In genomic region chr9:44977813-44978212, GRCm38 (mm10) we compare ENCODE assay signal across 30 mouse cellular contexts. TPM values are rescaled to one million over a fixed set of nuclear protein-coding genes. Genes with fewer than 3 reads are reported as not detected.
"Had no signal": no experiment of that assay in that cellular context is flagged by ENCODE, and none has a peak within 500 bp of the region (broad histone marks: within the 10 kb centered on the region; RNA-seq: fewer than 3 reads in every experiment).

No protein-coding gene starts in this region.

- H3K27ac ChIP-seq: kidney, embryonic 15.5 days; left cerebral cortex, adult 2 months; liver, embryonic 13.5 days; stomach, postnatal 0 days had no signal

- H3K9ac ChIP-seq: kidney, embryonic 15.5 days; liver, embryonic 13.5 days had no signal

- H3K4me1 ChIP-seq: kidney, embryonic 15.5 days had no signal

- H3K4me3 ChIP-seq: kidney, embryonic 15.5 days; left cerebral cortex, adult 2 months; liver, embryonic 13.5 days had no signal

- DNase-seq: kidney, adult 11 months; kidney, adult 8-10 months; kidney, postnatal 10 days; kidney, postnatal 36 days; layer of hippocampus, postnatal 36 days; liver, embryonic 13.5 days; lung, adult 2 months; lung, postnatal 14 days; lung, postnatal 4 days; midbrain, embryonic 14.5 days; right cerebral cortex, postnatal 4 days; spleen, adult 18-20 months; thymus, adult 18-20 months; thymus, postnatal 4 days had no signal

- H3K4me2 ChIP-seq: kidney, embryonic 15.5 days; liver, embryonic 13.5 days; midbrain, embryonic 11.5 days had no signal

- H3K36me3 ChIP-seq: kidney, embryonic 15.5 days; liver, embryonic 13.5 days had no signal

- H3K9me3 ChIP-seq: kidney, embryonic 15.5 days; liver, embryonic 13.5 days had no signal

RNA-seq across cellular contexts. Expression of gene Cd3g, which starts 2.4 kb away (rescaled TPM):
- total RNA-seq: layer of hippocampus, postnatal 10 days; layer of hippocampus, postnatal 36 days; left cerebral cortex, adult 2 months; left cerebral cortex, postnatal 10 days; left cerebral cortex, postnatal 36 days; midbrain, postnatal 0 days had no signal
- polyA plus RNA-seq: kidney, embryonic 15.5 days; midbrain, embryonic 11.5 days; midbrain, embryonic 14.5 days; midbrain, postnatal 0 days; neural tube, embryonic 11.5 days; neural tube, embryonic 14.5 days had no signal

RNA-seq across cellular contexts. Expression of gene Cd3d, which starts 3.8 kb away (rescaled TPM):
- total RNA-seq: layer of hippocampus, adult 8-10 months; layer of hippocampus, postnatal 10 days; layer of hippocampus, postnatal 36 days; left cerebral cortex, adult 2 months; left cerebral cortex, postnatal 10 days; left cerebral cortex, postnatal 36 days; midbrain, postnatal 0 days had no signal
- polyA plus RNA-seq: kidney, embryonic 15.5 days; limb, embryonic 11.5 days; limb, embryonic 14.5 days; liver, embryonic 13.5 days; midbrain, embryonic 11.5 days; midbrain, embryonic 14.5 days; midbrain, postnatal 0 days; neural tube, embryonic 11.5 days; neural tube, embryonic 14.5 days; stomach, embryonic 14.5 days had no signal

RNA-seq across cellular contexts. Expression of gene Cd3e, which starts 31.6 kb away (rescaled TPM):
- total RNA-seq: layer of hippocampus, postnatal 10 days; layer of hippocampus, postnatal 36 days; left cerebral cortex, adult 2 months; left cerebral cortex, postnatal 10 days; left cerebral cortex, postnatal 36 days; megakaryocyte progenitor cell, adult 5-6 weeks; midbrain, postnatal 0 days had no signal
- polyA plus RNA-seq: kidney, embryonic 15.5 days; limb, embryonic 11.5 days; liver, embryonic 13.5 days; liver, embryonic 16.5 days; midbrain, embryonic 11.5 days; midbrain, embryonic 14.5 days; neural tube, embryonic 11.5 days; stomach, embryonic 14.5 days; stomach, postnatal 0 days had no signal
